Mouse (Mus musculus) heart, embryonic 14.5 days (tissue): ENCODE data around the gene Dnah7a. TPM values are rescaled to one million over a fixed set of nuclear protein-coding genes. Genes with fewer than 3 reads are reported as not detected.
"Not testable (repeated sequence)": the region's sequence is repeated elsewhere in the genome, so short reads cannot be mapped to it uniquely, and the experiment has no call there.

Source experiments
- ATAC-seq: fragments of 200-750 bp; cut with Nextera tagmentation; 2 replicates; pipeline ENCODE4 v1.8.0; 2017; ENCODE audit warnings: low read depth, moderate TSS enrichment; ENCODE audit not compliant: insufficient number of reproducible peaks, insufficient read depth, low FRiP score
- H3K27ac ChIP-seq, 2 experiments: fragments of 200-500 bp in 1 of 2; fragments of 300-500 bp in 1 of 2; sonication (generic) in 1 of 2; replicated peaks in 1 of 2; 2 replicates each; pipeline ENCODE4 v1.5.1; 2012 to 2014; ENCODE audit warnings: low read depth in 2 of 2, low read length in 2 of 2, control low read depth in 1 of 2, mild to moderate bottlenecking in 1 of 2, mixed read lengths in 1 of 2; ENCODE audit not compliant: control insufficient read depth in 1 of 2, insufficient read depth in 1 of 2
- H3K27me3 ChIP-seq: fragments of 300-500 bp; sonication (generic); 2 replicates; pipeline ENCODE4 v1.6.1; 2014; ENCODE audit warnings: mild to moderate bottlenecking, low read length, control low read depth; ENCODE audit not compliant: control insufficient read depth, insufficient read depth
- H3K36me3 ChIP-seq: fragments of 300-500 bp; sonication (generic); 2 replicates; pipeline ENCODE4 v1.6.1; 2014; ENCODE audit warnings: mild to moderate bottlenecking, control low read depth, low read length, mixed read lengths; ENCODE audit not compliant: control insufficient read depth, insufficient read depth
- H3K4me1 ChIP-seq, 2 experiments: fragments of 200-500 bp in 1 of 2; fragments of 300-500 bp in 1 of 2; sonication (generic) in 1 of 2; 2 replicates each; pipeline ENCODE4 v1.6.1; 2012 to 2014; ENCODE audit warnings: low read length in 2 of 2, control low read depth in 1 of 2, mixed read lengths in 1 of 2; ENCODE audit not compliant: control insufficient read depth in 2 of 2, insufficient read depth in 2 of 2
- H3K4me2 ChIP-seq: fragments of 300-500 bp; sonication (generic); 2 replicates; pipeline ENCODE4 v1.6.1; 2014; ENCODE audit warnings: mild to moderate bottlenecking, low read length
- H3K4me3 ChIP-seq, 2 experiments: fragments of 200-500 bp in 1 of 2; fragments of 300-500 bp in 1 of 2; sonication (generic) in 1 of 2; 2 replicates each; pipeline ENCODE4 v1.5.1; 2012 to 2014; ENCODE audit warnings: low read length in 2 of 2, mild to moderate bottlenecking in 2 of 2, control low read depth in 1 of 2, low read depth in 1 of 2, moderate library complexity in 1 of 2; ENCODE audit not compliant: control insufficient read depth in 1 of 2, insufficient read depth in 1 of 2
- H3K9ac ChIP-seq: fragments of 300-500 bp; sonication (generic); 2 replicates; pipeline ENCODE4 v1.6.1; 2014; ENCODE audit warnings: mild to moderate bottlenecking, low read length
- H3K9me3 ChIP-seq: fragments of 300-500 bp; sonication (generic); 2 replicates; pipeline ENCODE4 v1.6.1; 2016; ENCODE audit warnings: low read length, control low read depth; ENCODE audit not compliant: control insufficient read depth
- WGBS: fragments of 180-500 bp; shearing (Covaris S2); extraction: QIAGEN DNeasy Blood & Tissue Kit; methylation state at CpG from one replicate; pipeline ENCODE4 v1.1.7; 2014; 5-methylcytosine and 5-hydroxymethylcytosine counted together
- polyA plus RNA-seq: library from polyadenylated mRNA; unstranded; fragments of >200 nt; fragmentation: Nextera tagmentation; extraction: Ambion mirVana; gene quantifications from 2 replicates; pipeline ENCODE4 v1.2.1, GENCODE M21; 2014

Dnah7a gene
- polyA plus RNA-seq, 1 experiment from 2014 or later, result 0.16 TPM

DNA sequence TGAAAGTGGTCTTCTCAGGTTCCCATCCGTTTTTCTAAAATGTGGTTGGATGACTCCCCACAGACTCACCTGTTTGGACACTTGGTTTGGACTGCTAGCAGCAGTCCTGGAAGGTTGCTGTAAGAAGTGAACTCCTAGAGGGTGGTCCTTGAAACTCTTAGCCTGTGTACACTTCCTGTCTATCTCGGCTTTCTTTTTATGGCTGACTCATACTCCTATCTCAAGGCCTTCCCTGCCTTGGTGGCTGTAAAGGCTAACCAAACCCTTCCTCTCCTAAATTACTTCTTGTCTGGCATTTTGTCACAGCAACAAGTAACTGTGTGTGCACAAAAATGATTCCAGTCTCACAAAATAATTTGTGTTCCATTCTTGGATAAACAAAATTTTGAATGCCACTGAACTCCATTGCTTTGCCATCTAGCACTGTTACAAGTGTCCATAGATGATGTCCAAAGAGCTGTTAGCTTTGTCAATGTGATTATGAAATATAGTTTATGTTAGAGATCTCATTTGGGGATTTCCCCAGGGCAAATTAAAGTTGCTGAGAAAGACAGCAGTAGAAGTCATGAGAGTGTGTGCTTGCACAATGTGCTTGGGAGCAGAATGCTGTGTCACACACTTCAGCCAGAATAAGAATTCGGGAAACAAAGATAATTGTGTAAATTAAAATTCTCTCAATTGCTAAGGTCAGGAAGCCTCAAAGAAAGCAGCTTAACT, 35.3 kb upstream of the Dnah7a start:
- 74% methylated on average over 3 of the region's 3 CpGs for WGBS
- Histone ChIP-seq H3K27ac (no peak overlapping the region), H3K4me1 (no peaks in the 10 kb centered on the region), H3K27me3 (no peaks in the 10 kb centered on the region), H3K9me3 (no peaks in the 10 kb centered on the region), H3K36me3 (no peaks in the 10 kb centered on the region), H3K4me2 (no peak overlapping the region), H3K4me3 (no peak overlapping the region), H3K9ac (no peak overlapping the region)
- no peak for ATAC-seq

DNA sequence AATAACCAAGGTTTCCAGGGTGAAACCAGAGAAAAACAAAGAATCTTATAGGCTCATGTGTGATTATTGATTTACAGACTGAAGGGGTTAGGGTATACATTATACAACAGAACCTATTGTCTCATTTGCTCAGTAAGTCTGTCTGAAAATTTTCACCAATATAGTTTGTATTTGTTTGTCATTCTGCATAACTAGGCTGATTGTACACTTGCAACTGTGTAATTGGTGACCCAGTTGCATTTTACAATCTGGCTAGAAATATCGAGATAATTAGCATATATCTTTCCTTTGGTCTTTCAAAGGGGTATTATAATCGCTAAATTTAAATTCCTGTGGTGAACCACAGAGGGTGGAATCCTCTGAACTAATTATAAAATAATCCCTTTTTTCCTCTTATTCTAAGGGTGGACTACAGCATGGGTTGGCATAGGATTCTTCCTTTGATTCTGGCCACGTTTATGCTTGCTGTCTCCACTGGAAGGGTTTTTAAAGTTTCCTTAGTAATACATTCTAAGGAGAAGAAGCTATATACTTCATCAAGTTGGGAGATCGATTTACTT, 34.3 kb upstream of the Dnah7a start:
- Histone ChIP-seq H3K4me2 (no peak overlapping the region), H3K27ac (no peak overlapping the region), H3K27me3 (no peaks in the 10 kb centered on the region), H3K4me1 (no peaks in the 10 kb centered on the region), H3K9me3 (no peaks in the 10 kb centered on the region), H3K36me3 (no peaks in the 10 kb centered on the region), H3K4me3 (no peak overlapping the region), H3K9ac (no peak overlapping the region)
- 81% methylated on average over 4 of the region's 4 CpGs for WGBS
- ATAC-seq, result no peak

DNA sequence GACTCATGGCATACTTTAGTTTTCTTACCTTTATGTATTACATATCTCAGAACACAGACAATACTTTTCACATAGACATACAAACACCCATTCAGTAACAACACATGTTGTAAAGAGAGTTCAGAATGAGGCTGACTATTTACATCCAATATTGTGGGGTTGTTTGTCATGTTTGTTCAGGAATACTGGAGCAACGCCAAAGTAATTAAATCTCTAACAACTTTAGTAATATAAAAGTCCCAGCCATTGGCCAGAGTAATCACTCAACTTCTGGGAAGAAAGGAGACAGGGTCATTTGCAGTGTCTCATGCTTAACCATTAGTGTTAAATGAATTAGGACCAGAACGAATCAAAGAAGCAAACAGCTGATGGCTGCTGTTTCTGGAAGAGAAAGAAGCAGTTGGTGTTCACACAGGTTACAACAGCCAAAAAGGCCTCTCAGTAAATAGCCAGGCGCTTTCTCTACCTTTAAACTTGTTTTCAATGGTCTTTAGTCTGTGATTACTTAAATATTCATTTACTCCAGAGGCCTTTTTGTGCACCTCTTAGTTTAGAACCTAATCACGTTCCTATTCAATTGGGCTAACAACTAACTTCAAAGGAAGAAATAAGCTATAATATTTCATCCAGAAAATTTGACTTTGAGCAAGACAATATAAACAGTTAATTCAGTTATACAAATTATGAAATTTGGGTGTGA, 33.6 kb upstream of the Dnah7a start:
- not testable (repeated sequence) for H3K9ac ChIP-seq, H3K4me2 ChIP-seq, H3K9me3 ChIP-seq, H3K4me3 ChIP-seq, H3K36me3 ChIP-seq, ATAC-seq, H3K4me1 ChIP-seq, H3K27ac ChIP-seq, H3K27me3 ChIP-seq
- WGBS, result 76% methylated on average over 3 of the region's 4 CpGs

DNA sequence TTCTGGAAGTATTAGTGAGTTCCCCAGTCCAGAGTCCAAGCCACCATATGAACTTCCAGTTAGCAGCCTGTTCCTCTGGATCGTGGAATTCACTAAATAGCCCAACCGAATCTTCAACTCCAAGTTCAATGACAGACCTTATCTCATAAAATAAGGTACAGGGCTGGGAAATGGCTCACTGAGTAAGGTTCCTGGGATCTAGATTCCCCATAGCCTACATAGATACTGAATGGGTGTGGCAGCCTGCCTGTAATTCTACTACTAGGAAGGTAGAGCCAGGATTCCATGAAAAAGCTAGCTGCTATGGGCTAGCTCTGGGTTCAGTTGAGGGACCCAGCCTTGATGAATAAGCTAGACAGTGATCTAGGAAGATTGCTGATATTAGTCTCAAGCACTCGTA, 30.0 kb upstream of the Dnah7a start:
- WGBS, result 88% methylated on average over 3 of the region's 3 CpGs
- H3K27me3 ChIP-seq, result no peaks in the 10 kb centered on the region

DNA sequence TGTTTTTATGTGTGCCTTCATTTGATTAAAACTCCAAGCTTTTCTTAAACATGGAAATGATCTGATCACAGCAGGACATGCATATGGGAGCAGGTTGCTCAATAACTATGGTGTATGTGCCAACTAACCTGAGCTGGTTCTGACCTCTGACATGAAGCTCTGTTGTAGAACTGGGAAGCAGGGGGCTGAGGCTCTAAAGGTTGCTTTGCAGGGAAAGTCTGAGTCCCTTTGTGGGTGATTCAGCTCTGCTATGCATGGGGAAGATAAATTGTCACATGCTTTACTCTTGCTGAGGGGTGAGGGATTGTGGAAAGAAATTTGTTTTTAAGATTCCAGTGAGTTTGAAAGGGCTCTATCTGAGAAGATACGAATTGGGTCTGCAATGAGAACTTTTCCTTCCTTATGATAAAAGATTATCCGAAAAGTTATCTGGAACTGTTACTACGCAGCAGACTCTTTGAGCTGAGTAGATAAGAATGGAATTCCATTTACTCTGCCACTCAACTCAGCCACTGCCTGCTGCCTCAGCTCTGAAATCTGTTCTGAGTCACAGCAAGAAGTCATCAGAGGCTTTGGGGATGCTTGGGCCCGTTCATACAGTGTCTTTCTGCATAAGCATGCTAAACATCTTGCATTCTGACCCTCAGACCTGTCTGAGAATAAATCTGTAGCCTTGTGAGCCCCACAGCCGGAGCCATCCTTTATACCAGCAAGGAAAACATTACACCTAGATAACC, 22.1 kb upstream of the Dnah7a start:
- H3K4me3 ChIP-seq, result no peak overlapping the region
- WGBS, result 7% methylated on average over 5 of the region's 5 CpGs
- H3K9me3 ChIP-seq, result no peaks in the 10 kb centered on the region
- H3K9ac ChIP-seq, result no peak overlapping the region
- peak overlapping the region; percentile 41 to 49; a peak in 3 of 4 replicates for H3K27ac ChIP-seq
- no peaks in the 10 kb centered on the region for H3K36me3 ChIP-seq
- no peaks in the 10 kb centered on the region for H3K27me3 ChIP-seq
- H3K4me1 ChIP-seq, result peaks cover 4 to 16% of the 10 kb centered on the region in 2 experiments; a peak in 3 of 4 replicates
- H3K4me2 ChIP-seq, result no peak overlapping the region
- ATAC-seq, result no peak

More for the DNA sequence above, 30.0 kb upstream of the Dnah7a start:
- Histone ChIP-seq H3K4me1 (no peaks in the 10 kb centered on the region), H3K27ac (no peak overlapping the region), H3K4me2 (no peak overlapping the region), H3K9me3 (no peaks in the 10 kb centered on the region), H3K4me3 (no peak overlapping the region), H3K9ac (no peak overlapping the region), H3K36me3 (no peaks in the 10 kb centered on the region)
- ATAC-seq, result no peak

DNA sequence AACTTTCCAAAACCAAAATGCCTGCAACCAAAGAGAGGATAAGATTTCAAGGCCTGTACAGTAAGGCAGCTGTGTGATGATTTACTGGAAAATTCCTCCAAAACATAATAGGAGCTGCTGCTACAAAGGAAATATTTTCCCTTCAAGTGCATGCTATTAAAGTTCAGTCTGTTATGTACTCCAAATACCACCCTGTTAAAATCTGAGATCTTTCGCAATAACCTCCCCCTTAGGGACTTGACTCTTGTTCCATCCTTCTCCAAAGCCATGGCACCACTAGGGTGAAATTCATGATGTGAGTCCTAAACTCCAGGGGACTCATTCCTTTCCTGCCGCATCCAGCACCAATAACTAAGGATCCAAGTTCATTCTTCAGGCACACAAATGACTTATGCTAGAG, 20.3 kb upstream of the Dnah7a start:
- H3K27me3 ChIP-seq, result no peaks in the 10 kb centered on the region
- H3K36me3 ChIP-seq, result no peaks in the 10 kb centered on the region
- H3K4me2 ChIP-seq, result no peak overlapping the region
- WGBS, result 95% methylated on average over 2 of the region's 2 CpGs
- H3K9ac ChIP-seq, result no peak overlapping the region
- no peaks in the 10 kb centered on the region for H3K9me3 ChIP-seq
- no peak for ATAC-seq
- peaks cover 4 to 16% of the 10 kb centered on the region in 2 experiments; a peak in 3 of 4 replicates for H3K4me1 ChIP-seq
- H3K27ac ChIP-seq, result no peak overlapping the region
- H3K4me3 ChIP-seq, result no peak overlapping the region

DNA sequence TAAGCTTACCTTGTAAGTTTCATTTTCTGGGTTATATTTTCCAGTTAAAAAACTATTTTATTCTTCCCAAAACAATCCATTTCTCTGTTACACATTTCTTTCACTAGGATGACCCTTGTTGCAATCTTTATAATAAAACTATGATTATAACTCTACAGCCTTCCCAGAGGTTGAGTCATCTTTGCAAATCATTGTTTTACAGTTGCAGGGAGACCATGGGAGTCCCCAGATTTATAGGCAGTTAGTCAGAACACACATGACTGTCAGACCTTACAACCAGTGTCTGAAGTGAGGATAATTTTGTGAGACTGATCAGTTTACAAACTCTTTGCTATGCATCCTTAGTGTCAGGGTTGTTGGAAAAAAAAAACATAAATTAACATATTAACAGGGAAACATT, 14.8 kb upstream of the Dnah7a start:
- ATAC-seq, result no peak
- no peak overlapping the region for H3K4me2 ChIP-seq
- no peak overlapping the region for H3K9ac ChIP-seq
- no peaks in the 10 kb centered on the region for H3K4me1 ChIP-seq
- no peak overlapping the region for H3K4me3 ChIP-seq
- H3K36me3 ChIP-seq, result no peaks in the 10 kb centered on the region
- no peak overlapping the region for H3K27ac ChIP-seq
- H3K27me3 ChIP-seq, result no peaks in the 10 kb centered on the region
- H3K9me3 ChIP-seq, result no peaks in the 10 kb centered on the region
